Mouse (Mus musculus) regulatory T cell (primary cell): ENCODE results near the gene Crybg2.

Experiments
- in situ Hi-C: fragments of 300-600 bp; cut with MboI, MseI; formaldehyde crosslinking; loops from one replicate; pipeline ENCODE4 v1.15.1; 2025; ENCODE audit warnings: high pct_unique_total_duplicates

The Crybg2 gene

GRCm38 (mm10) chr4:134138857-134139256 is 78.2 kb downstream of the Crybg2 start:
- in situ Hi-C loops, result loop anchor here (5.0 kb wide), 1 partner anchor 88 kb away; the partner anchor contains the start of gene Catsper4
